Mouse (Mus musculus) kidney, adult 2 months (tissue): ENCODE measurements at regions not wholly inside any gene's neighbourhood (a gene's known extent, or its start where the extent isn't known, plus 50 kb on each side); places are given as distances from the start of the nearest gene placed in this dataset.

ENCODE experiments used
- DNase-seq: peaks from one replicate; pipeline ENCODE4 v3.0.0; 2021
- H3K27ac ChIP-seq: fragments of 200-500 bp; 2 replicates; pipeline ENCODE4 v1.5.1; 2012; ENCODE audit warnings: low read depth, low read length, control low read depth, inconsistent platforms; ENCODE audit not compliant: insufficient read depth
- H3K27me3 ChIP-seq: fragments of 200-500 bp; replicated peaks from 2 replicates; pipeline ENCODE4 v1.6.1; 2012; ENCODE audit warnings: mild to moderate bottlenecking, moderate library complexity, low read length, inconsistent platforms; ENCODE audit not compliant: control insufficient read depth, insufficient read depth
- H3K36me3 ChIP-seq: fragments of 200-500 bp; 2 replicates; pipeline ENCODE4 v1.6.1; 2012; ENCODE audit warnings: mild to moderate bottlenecking, moderate library complexity, low read length, inconsistent platforms; ENCODE audit not compliant: control insufficient read depth, insufficient read depth
- H3K4me1 ChIP-seq: fragments of 200-500 bp; 2 replicates; pipeline ENCODE4 v1.6.1; 2011; ENCODE audit warnings: low read length; ENCODE audit not compliant: control insufficient read depth, insufficient read depth
- H3K4me3 ChIP-seq: fragments of 200-500 bp; 2 replicates; pipeline ENCODE4 v1.5.1; 2011; ENCODE audit warnings: mild to moderate bottlenecking, low read depth, low read length, control low read depth; ENCODE audit not compliant: insufficient read depth
- CTCF ChIP-seq: fragments of 200-500 bp; conservative IDR thresholded peaks from 2 replicates; pipeline ENCODE4 v1.5.1; 2011; ENCODE audit warnings: low read depth, mild to moderate bottlenecking, control low read depth, low read length, moderate library complexity, mixed read lengths; ENCODE audit not compliant: insufficient read depth, insufficient read length
- POLR2A ChIP-seq: fragments of 200-500 bp; IDR thresholded peaks from one replicate; pipeline ENCODE4 v1.6.1; 2011; ENCODE audit warnings: low read depth, low read length, control low read depth
- WGBS: fragments of 180-500 bp; shearing (Covaris S2); methylation state at CpG from one replicate; pipeline ENCODE4 v1.1.7; 2018; 5-methylcytosine and 5-hydroxymethylcytosine counted together

- WGBS, result 61% methylated on average over 13 of the region's 13 CpGs
- Histone ChIP-seq H3K27me3 (no peaks in the 10 kb centered on the region), H3K4me3 (no peak overlapping the region), H3K27ac (no peak overlapping the region), H3K4me1 (no peaks in the 10 kb centered on the region), H3K36me3 (no peaks in the 10 kb centered on the region)
- no peak for DNase-seq
- no peak for TF ChIP-seq POLR2A
- TF ChIP-seq CTCF, result no peak
Observed at GRCm38 (mm10) chr5:116956572-116956971, 159.3 kb downstream of the Suds3 start.

GRCm38 (mm10) chr5:116950280-116950881, 165.5 kb downstream of the Suds3 start:
- 15% methylated on average over 4 of the region's 4 CpGs for WGBS
- no peaks in the 10 kb centered on the region for H3K27me3 ChIP-seq
- no peaks in the 10 kb centered on the region for H3K4me1 ChIP-seq

GRCm38 (mm10) chr5:116934585-116934984, 181.3 kb downstream of the Suds3 start:
- H3K4me3 ChIP-seq, result no peak overlapping the region
- H3K36me3 ChIP-seq, result no peaks in the 10 kb centered on the region
- H3K27ac ChIP-seq, result no peak overlapping the region
- H3K4me1 ChIP-seq, result no peaks in the 10 kb centered on the region
- TF ChIP-seq CTCF, result no peak
- no peak for TF ChIP-seq POLR2A
- 20% methylated on average over 5 of the region's 5 CpGs for WGBS
- H3K27me3 ChIP-seq, result no peaks in the 10 kb centered on the region
- no peak for DNase-seq

More at GRCm38 (mm10) chr5:116950280-116950881, 165.5 kb downstream of the Suds3 start:
- H3K36me3 ChIP-seq, result no peaks in the 10 kb centered on the region
- no peak for TF ChIP-seq CTCF
- TF ChIP-seq POLR2A, result no peak
- DNase-seq, result no peak
- H3K27ac ChIP-seq, result no peak overlapping the region
- no peak overlapping the region for H3K4me3 ChIP-seq

- WGBS, result 32% methylated on average over 3 of the region's 3 CpGs
- Histone ChIP-seq H3K4me1 (no peaks in the 10 kb centered on the region), H3K27ac (no peak overlapping the region), H3K4me3 (no peak overlapping the region), H3K27me3 (no peaks in the 10 kb centered on the region), H3K36me3 (no peaks in the 10 kb centered on the region)
- TF ChIP-seq POLR2A (no peak), CTCF (no peak)
- DNase-seq, result no peak
Observed at GRCm38 (mm10) chr5:116934151-116934550, 181.8 kb downstream of the Suds3 start.

GRCm38 (mm10) chr5:116933105-116933504, 182.8 kb downstream of the Suds3 start:
- Histone ChIP-seq H3K27me3 (no peaks in the 10 kb centered on the region), H3K4me3 (no peak overlapping the region), H3K27ac (no peak overlapping the region), H3K4me1 (no peaks in the 10 kb centered on the region), H3K36me3 (no peaks in the 10 kb centered on the region)
- no peak for DNase-seq
- 95% methylated on average over 5 of the region's 5 CpGs for WGBS
- 0 out of 2 replicates have a peak, but pooled peaks have one; percentile 19 for TF ChIP-seq CTCF
- no peak for TF ChIP-seq POLR2A

GRCm38 (mm10) chr5:116923761-116924160, 192.2 kb downstream of the Suds3 start:
- Histone ChIP-seq H3K27ac (no peak overlapping the region), H3K36me3 (no peaks in the 10 kb centered on the region), H3K4me1 (no peaks in the 10 kb centered on the region), H3K4me3 (no peak overlapping the region), H3K27me3 (no peaks in the 10 kb centered on the region)
- WGBS, result 58% methylated on average over 4 of the region's 4 CpGs
- TF ChIP-seq CTCF, result no peak
- TF ChIP-seq POLR2A, result no peak
- no peak for DNase-seq

GRCm38 (mm10) chr5:116922059-116922671, 193.7 kb downstream of the Suds3 start:
- TF ChIP-seq POLR2A (no peak), CTCF (no peak)
- Histone ChIP-seq H3K4me1 (no peaks in the 10 kb centered on the region), H3K27ac (no peak overlapping the region), H3K36me3 (no peaks in the 10 kb centered on the region), H3K4me3 (no peak overlapping the region), H3K27me3 (no peaks in the 10 kb centered on the region)
- WGBS, result 40% methylated on average over 17 of the region's 17 CpGs
- no peak for DNase-seq
